Mouse (Mus musculus) liver, embryonic 14.5 days (tissue): ENCODE results near the gene Ap3s2. TPM values are rescaled to one million over a fixed set of nuclear protein-coding genes. Genes with fewer than 3 reads are reported as not detected.

Experiments
- ATAC-seq: fragments of 200-750 bp; cut with Nextera tagmentation; 2 replicates; pipeline ENCODE4 v1.8.0; 2017; ENCODE audit warnings: moderate number of reproducible peaks, mild to moderate bottlenecking, moderate library complexity; ENCODE audit not compliant: insufficient read depth
- DNase-seq, 3 experiments: peaks; one replicate each; pipeline ENCODE4 v3.0.0-alpha.2; 2012 to 2013; ENCODE audit warnings: low read depth in 3 of 3, low spot score in 3 of 3
- H3K27ac ChIP-seq: fragments of 300-500 bp; sonication (generic); 2 replicates; pipeline ENCODE4 v1.5.1; 2014; ENCODE audit warnings: moderate library complexity, mild to moderate bottlenecking, control low read depth, inconsistent platforms
- H3K27me3 ChIP-seq: fragments of 300-500 bp; sonication (generic); 2 replicates; pipeline ENCODE4 v1.6.1; 2014; ENCODE audit warnings: mild to moderate bottlenecking, low read length, moderate library complexity; ENCODE audit not compliant: control insufficient read depth, insufficient read depth
- H3K36me3 ChIP-seq: fragments of 300-500 bp; sonication (generic); replicated peaks from 2 replicates; pipeline ENCODE4 v1.6.1; 2014; ENCODE audit warnings: low read depth; ENCODE audit not compliant: control insufficient read depth, insufficient read depth
- H3K4me1 ChIP-seq, 2 experiments: fragments of 200-500 bp in 1 of 2; fragments of 300-500 bp in 1 of 2; sonication (generic) in 1 of 2; replicated peaks; 2 replicates each; pipeline ENCODE4 v1.6.1; 2012 to 2014; ENCODE audit warnings: antibody characterized with exemption in 1 of 2, inconsistent platforms in 1 of 2, low read length in 1 of 2; ENCODE audit not compliant: control insufficient read depth in 2 of 2, insufficient read depth in 2 of 2
- H3K4me2 ChIP-seq: fragments of 300-500 bp; sonication (generic); 2 replicates; pipeline ENCODE4 v1.6.1; 2014; ENCODE audit warnings: low read depth, mild to moderate bottlenecking, control low read depth, moderate library complexity
- H3K4me3 ChIP-seq, 2 experiments: fragments of 200-500 bp in 1 of 2; fragments of 300-500 bp in 1 of 2; sonication (generic) in 1 of 2; 2 replicates each; pipeline ENCODE4 v1.5.1; 2012 to 2014; ENCODE audit warnings: low read depth in 2 of 2, low read length in 2 of 2, mild to moderate bottlenecking in 2 of 2, control low read depth in 1 of 2, inconsistent platforms in 1 of 2, moderate library complexity in 1 of 2; ENCODE audit not compliant: insufficient read depth in 1 of 2
- H3K9ac ChIP-seq: fragments of 300-500 bp; sonication (generic); replicated peaks from 2 replicates; pipeline ENCODE4 v1.6.1; 2014; ENCODE audit warnings: mild to moderate bottlenecking, control low read depth, moderate library complexity
- H3K9me3 ChIP-seq: fragments of 300-500 bp; sonication (generic); 2 replicates; pipeline ENCODE4 v1.6.1; 2016; ENCODE audit warnings: low read length, mixed read lengths; ENCODE audit not compliant: control insufficient read depth
- CTCF ChIP-seq: IDR thresholded peaks from 2 replicates; pipeline ENCODE4 v1.5.1; 2016; ENCODE audit warnings: antibody characterized with exemption, low read depth, control low read depth
- EP300 ChIP-seq: IDR thresholded peaks from 2 replicates; pipeline ENCODE4 v1.6.1; 2016; ENCODE audit warnings: antibody characterized with exemption, low read depth
- WGBS: fragments of 180-500 bp; shearing (Covaris S2); extraction: QIAGEN DNeasy Blood & Tissue Kit; methylation state at CpG from one replicate; pipeline ENCODE4 v1.1.7; 2014; ENCODE audit not compliant: insufficient replicate concordance; 5-methylcytosine and 5-hydroxymethylcytosine counted together
- polyA plus RNA-seq, 2 experiments: library from polyadenylated mRNA; depleted of rRNA in 1 of 2; stranded (reverse) in 1 of 2; unstranded in 1 of 2; fragments of >200 nt; fragmentation: Nextera tagmentation in 1 of 2; extraction: Ambion mirVana in 1 of 2; gene quantifications; 2 replicates each; pipeline versions ENCODE4 v1.2.1 to v1.2.3; 2012 to 2014

Ap3s2 gene
- polyA plus RNA-seq, 2 experiments: 5.6 to 12.2 TPM

- no peak overlapping the region for H3K9ac ChIP-seq
- H3K36me3 ChIP-seq: peaks cover 3% of the 10 kb centered on the region; the same call in 1 of the 2 replicates
- H3K9me3 ChIP-seq: no peaks in the 10 kb centered on the region
Measured at GRCm38 (mm10) chr7:79880033-79880432, 40.4 kb downstream of the Ap3s2 start.

GRCm38 (mm10) chr7:79878455-79879025 is 41.9 kb downstream of the Ap3s2 start:
- no peak overlapping the region for H3K9ac ChIP-seq
- H3K4me2 ChIP-seq: no peak overlapping the region
- no peaks in the 10 kb centered on the region for H3K27me3 ChIP-seq
- H3K36me3 ChIP-seq: peaks cover 3% of the 10 kb centered on the region; the same call in 1 of the 2 replicates
- WGBS: 60% methylated on average over 2 of the region's 2 CpGs
- TF ChIP-seq CTCF (no peak), EP300 (no peak)
- H3K4me1 ChIP-seq: no peaks in the 10 kb centered on the region
- no peaks in the 10 kb centered on the region for H3K9me3 ChIP-seq
- ATAC-seq: no peak
- DNase-seq: no peak
- no peak overlapping the region for H3K4me3 ChIP-seq
- no peak overlapping the region for H3K27ac ChIP-seq

More at GRCm38 (mm10) chr7:79880033-79880432, 40.4 kb downstream of the Ap3s2 start:
- 85% methylated on average over 6 of the region's 6 CpGs for WGBS
- no peak for ATAC-seq
- TF ChIP-seq CTCF (no peak), EP300 (no peak)
- no peak for DNase-seq
- H3K4me1 ChIP-seq: no peaks in the 10 kb centered on the region
- no peaks in the 10 kb centered on the region for H3K27me3 ChIP-seq
- H3K4me2 ChIP-seq: no peak overlapping the region
- H3K4me3 ChIP-seq: no peak overlapping the region
- H3K27ac ChIP-seq: no peak overlapping the region

GRCm38 (mm10) chr7:79873407-79873806 is 47.0 kb downstream of the Ap3s2 start:
- WGBS: 63% methylated on average over 6 of the region's 6 CpGs
- Histone ChIP-seq H3K4me2 (no peak overlapping the region), H3K36me3 (no peaks in the 10 kb centered on the region), H3K27ac (no peak overlapping the region), H3K27me3 (no peaks in the 10 kb centered on the region), H3K9ac (no peak overlapping the region), H3K4me3 (no peak overlapping the region), H3K4me1 (peaks cover 0 to 2% of the 10 kb centered on the region in 2 experiments; a peak in 1 of 4 replicates), H3K9me3 (no peaks in the 10 kb centered on the region)
- TF ChIP-seq EP300: no peak
- TF ChIP-seq CTCF: no peak
- ATAC-seq (no peak), DNase-seq (no peak)

GRCm38 (mm10) chr7:79871797-79872345 is 48.6 kb downstream of the Ap3s2 start:
- H3K27ac ChIP-seq: no peak overlapping the region
- 68% methylated on average over 6 of the region's 6 CpGs for WGBS

GRCm38 (mm10) chr7:79869072-79869719 is 51.3 kb downstream of the Ap3s2 start:
- no peak overlapping the region for H3K27ac ChIP-seq
- no peak for TF ChIP-seq EP300
- no peak for TF ChIP-seq CTCF

More at GRCm38 (mm10) chr7:79871797-79872345, 48.6 kb downstream of the Ap3s2 start:
- no peak overlapping the region for H3K4me2 ChIP-seq
- H3K9me3 ChIP-seq: no peaks in the 10 kb centered on the region
- H3K9ac ChIP-seq: no peak overlapping the region
- ATAC-seq (no peak), DNase-seq (no peak)
- no peak overlapping the region for H3K4me3 ChIP-seq
- H3K36me3 ChIP-seq: no peaks in the 10 kb centered on the region
- H3K4me1 ChIP-seq: peaks cover 0 to 2% of the 10 kb centered on the region in 2 experiments; a peak in 1 of 4 replicates
- TF ChIP-seq CTCF: no peak
- no peak for TF ChIP-seq EP300
- no peaks in the 10 kb centered on the region for H3K27me3 ChIP-seq

More at GRCm38 (mm10) chr7:79869072-79869719, 51.3 kb downstream of the Ap3s2 start:
- no peaks in the 10 kb centered on the region for H3K36me3 ChIP-seq
- ATAC-seq: no peak
- no peak overlapping the region for H3K4me3 ChIP-seq
- no peak for DNase-seq
- peaks cover 0 to 2% of the 10 kb centered on the region in 2 experiments; a peak in 1 of 4 replicates for H3K4me1 ChIP-seq
- H3K27me3 ChIP-seq: no peaks in the 10 kb centered on the region
- H3K4me2 ChIP-seq: no peak overlapping the region
- no peaks in the 10 kb centered on the region for H3K9me3 ChIP-seq
- no peak overlapping the region for H3K9ac ChIP-seq
- 36% methylated on average over 6 of the region's 6 CpGs for WGBS
